Mouse (Mus musculus): ENCODE measurements at regions not wholly inside any gene's neighbourhood (a gene's known extent, or its start where the extent isn't known, plus 50 kb on each side); places are given as distances from the start of the nearest gene placed in this dataset.

DNA sequence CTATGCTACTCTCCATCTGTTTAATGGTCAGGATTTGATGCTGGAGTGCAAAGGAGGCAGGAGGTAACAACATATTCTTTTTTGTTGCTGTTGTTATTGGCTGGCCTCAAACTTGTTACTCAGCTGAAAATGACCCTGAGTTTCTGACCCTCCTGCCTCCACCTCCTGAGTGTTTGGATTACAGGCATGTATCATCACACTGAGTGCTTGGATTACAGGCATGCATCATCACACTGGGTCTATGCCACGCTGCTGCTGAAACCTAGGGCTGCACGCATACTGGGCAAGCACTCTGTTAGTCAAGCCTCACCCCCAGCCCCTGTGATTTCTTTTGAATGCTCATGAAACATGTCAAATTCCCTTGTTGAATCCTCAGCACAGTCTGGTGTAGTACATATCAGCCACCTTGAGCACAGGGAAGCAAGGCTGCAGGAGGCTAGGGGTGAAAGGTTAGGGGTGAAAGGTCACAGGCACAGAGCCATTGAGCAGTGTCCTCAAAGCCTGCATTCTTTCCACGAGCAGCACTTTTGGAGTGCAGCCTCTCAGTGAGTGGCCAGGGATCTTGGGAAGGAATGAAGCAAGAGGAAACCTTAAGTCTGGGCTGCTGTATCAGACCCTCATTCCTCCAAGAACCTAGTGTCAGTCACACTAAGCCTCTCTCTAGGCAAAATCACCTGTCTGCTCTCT is 52.2 kb upstream of the Smad3 start:
- no peak overlapping the region for H3K4me2 ChIP-seq (replicated peaks)
- peaks cover 8% of the 10 kb centered on the region for H3K4me1 ChIP-seq (replicated peaks)
- no peak overlapping the region for H3K4me3 ChIP-seq (replicated peaks)
- H3K9me3 ChIP-seq, result no peaks in the 10 kb centered on the region
- ATAC-seq, result no peak
- H3K27ac ChIP-seq, result no peak overlapping the region
- H3K27me3 ChIP-seq, result no peaks in the 10 kb centered on the region
- H3K9ac ChIP-seq (replicated peaks), result no peak overlapping the region
- H3K36me3 ChIP-seq, result no peaks in the 10 kb centered on the region
- WGBS, result 40% methylated on average over 3 of the region's 3 CpGs
